Mouse (Mus musculus) liver, embryonic 14.5 days (tissue): ENCODE data around the gene Col4a1.

Source experiments
- CTCF ChIP-seq: IDR thresholded peaks from 2 replicates; pipeline ENCODE4 v1.5.1; 2016; ENCODE audit warnings: antibody characterized with exemption, low read depth, control low read depth
- EP300 ChIP-seq: IDR thresholded peaks from 2 replicates; pipeline ENCODE4 v1.6.1; 2016; ENCODE audit warnings: antibody characterized with exemption, low read depth

DNA sequence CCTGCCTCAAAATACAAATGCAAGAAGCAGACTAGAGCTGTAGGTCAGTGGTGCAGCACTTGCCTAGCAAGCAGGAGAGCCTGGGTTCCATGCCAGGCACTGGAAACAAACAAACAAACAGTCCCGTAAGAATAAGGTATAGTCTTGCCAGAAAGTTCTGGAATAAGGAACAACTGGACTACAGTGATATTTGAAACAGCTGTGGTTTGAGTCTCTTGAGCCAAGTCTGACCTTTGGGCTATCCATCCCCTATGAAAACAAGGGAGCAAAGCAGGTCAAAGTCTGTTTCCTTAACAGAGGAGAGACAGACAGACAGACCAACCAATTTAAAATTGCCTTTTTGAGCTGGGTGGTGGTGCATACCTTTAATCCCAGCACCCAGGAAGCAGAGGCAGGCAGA is 11.1 kb upstream of the Col4a1 start:
- TF ChIP-seq CTCF = no peak
- no peak for TF ChIP-seq EP300
